Mouse (Mus musculus): ENCODE results near the gene Nrg4. TPM values are rescaled to one million over a fixed set of nuclear protein-coding genes. Genes with fewer than 3 reads are reported as not detected.
A peak's percentile ranks its signal among the peaks of the same experiment; 100 is the strongest.

Nrg4 gene
- total and polyA plus RNA-seq, 3 experiments: 0.81 to 1.7 (median 1.2) TPM

DNA sequence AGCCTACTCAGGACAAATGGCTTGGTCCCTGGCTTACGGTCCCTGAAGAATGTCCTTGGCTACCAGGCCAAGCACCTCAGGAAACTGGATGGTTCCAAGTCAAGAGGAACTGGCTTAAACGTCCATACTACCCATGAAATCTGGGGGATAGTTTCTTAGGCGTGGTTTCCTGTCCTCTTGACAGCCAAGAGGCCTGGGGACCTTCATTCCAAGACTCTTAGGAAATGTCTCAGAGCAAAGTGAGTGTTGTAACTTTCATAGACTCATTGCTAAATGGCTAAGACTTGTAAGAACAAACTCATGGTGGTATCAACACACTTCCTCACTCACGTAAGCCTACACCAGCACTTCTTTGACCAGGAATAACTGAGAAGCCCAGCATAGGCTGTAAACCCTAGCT, 71.0 kb downstream of the Nrg4 start:
- dilution Hi-C loops (cut with MboI; ENCODE audit: extremely low pct_ligation_motif_present, extremely low pct_unique_long_range_greater_than_20kb, low sequenced_read_pairs): no loop called here
- Histone ChIP-seq H3K4me3 (replicated peaks in 1 of 3; ENCODE audit: low read depth in 2 of 3, low read length in 2 of 3, poor library complexity in 1 of 3) (no peak overlapping the region), H3K27me3 (replicated peaks) (no peaks in the 10 kb centered on the region), H3K79me2 (replicated peaks; ENCODE audit: control insufficient read depth, extremely low read depth, insufficient read depth, poor library complexity, severe bottlenecking) (no peaks in the 10 kb centered on the region), H3K9ac (ENCODE audit: insufficient read depth, low read depth) (no peak overlapping the region), H3K9me3 (replicated peaks; ENCODE audit: low read length) (no peaks in the 10 kb centered on the region), H3K4me2 (ENCODE audit: insufficient read depth, low read depth, poor library complexity, severe bottlenecking) (no peak overlapping the region), H3K4me1 (ENCODE audit: control insufficient read depth in 1 of 2, insufficient read depth in 2 of 2) (peaks cover 3 to 13% of the 10 kb centered on the region in 2 experiments; a peak in 3 of 4 replicates), H3K36me3 (replicated peaks in 1 of 2; ENCODE audit: control insufficient read depth in 1 of 2, insufficient read depth in 1 of 2, low read length in 1 of 2) (no peaks in the 10 kb centered on the region), H3K27ac (ENCODE audit: insufficient read depth, low read depth) (no peak overlapping the region)
- DNase-seq (ENCODE audit: extremely low read depth): no peak
- no peak for TF ChIP-seq MXI1 (IDR thresholded peaks at IDR 0.05; ENCODE audit: low read depth, low read length)
- in situ Hi-C loops (cut with MboI; ENCODE audit: low pct_ligation_motif_present, low pct_unique_long_range_greater_than_20kb, low sequenced_read_pairs): no loop called here

DNA sequence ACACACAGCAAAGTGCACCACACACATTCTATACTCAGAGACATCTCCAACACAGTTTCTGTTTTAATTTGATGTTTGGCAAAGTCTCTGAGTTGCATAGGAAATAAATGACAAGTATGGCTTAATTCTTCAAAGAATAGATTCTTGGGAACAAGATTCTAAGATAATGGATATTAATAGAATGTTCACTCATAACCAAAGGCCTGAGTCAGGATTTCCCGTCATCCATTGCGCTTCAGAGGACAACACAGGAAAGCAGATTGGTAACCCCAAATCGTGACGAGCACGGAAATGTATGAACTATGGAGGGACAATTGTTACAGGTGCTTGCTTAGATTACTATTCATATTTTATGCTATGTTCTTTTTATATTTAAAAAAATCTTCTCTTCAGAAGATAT, 71.6 kb downstream of the Nrg4 start:
- dilution Hi-C loops (cut with MboI; ENCODE audit: extremely low pct_ligation_motif_present, extremely low pct_unique_long_range_greater_than_20kb, low sequenced_read_pairs) (no loop called here), in situ Hi-C loops (cut with MboI; ENCODE audit: low pct_ligation_motif_present, low pct_unique_long_range_greater_than_20kb, low sequenced_read_pairs) (no loop called here)
- peak; percentile 56; the same call in 1 of the 2 replicates for TF ChIP-seq MEF2A (IDR thresholded peaks at IDR 0.05; ENCODE audit: borderline replicate concordance, low read depth, low read length)
- TF ChIP-seq ZKSCAN1 (IDR thresholded peaks at IDR 0.05; ENCODE audit: borderline replicate concordance, low read depth, low read length): no peak
- peak; percentile 69; the same call in 1 of the 2 replicates for TF ChIP-seq MAFK (IDR thresholded peaks at IDR 0.05; ENCODE audit: insufficient replicate concordance, low read length)
- Histone ChIP-seq H3K27me3 (replicated peaks) (no peaks in the 10 kb centered on the region), H3K4me3 (replicated peaks in 1 of 3; ENCODE audit: low read depth in 2 of 3, low read length in 2 of 3, poor library complexity in 1 of 3) (no peak overlapping the region), H3K9ac (ENCODE audit: insufficient read depth, low read depth) (no peak overlapping the region), H3K4me2 (ENCODE audit: insufficient read depth, low read depth, poor library complexity, severe bottlenecking) (no peak overlapping the region), H3K4me1 (ENCODE audit: control insufficient read depth in 1 of 2, insufficient read depth in 2 of 2) (peaks cover 3 to 13% of the 10 kb centered on the region in 2 experiments; a peak in 3 of 4 replicates), H3K36me3 (replicated peaks in 1 of 2; ENCODE audit: control insufficient read depth in 1 of 2, insufficient read depth in 1 of 2, low read length in 1 of 2) (no peaks in the 10 kb centered on the region), H3K9me3 (replicated peaks; ENCODE audit: low read length) (no peaks in the 10 kb centered on the region), H3K79me2 (replicated peaks; ENCODE audit: control insufficient read depth, extremely low read depth, insufficient read depth, poor library complexity, severe bottlenecking) (no peaks in the 10 kb centered on the region), H3K27ac (ENCODE audit: insufficient read depth, low read depth) (no peak overlapping the region)
- no peak for DNase-seq (ENCODE audit: extremely low read depth)

DNA sequence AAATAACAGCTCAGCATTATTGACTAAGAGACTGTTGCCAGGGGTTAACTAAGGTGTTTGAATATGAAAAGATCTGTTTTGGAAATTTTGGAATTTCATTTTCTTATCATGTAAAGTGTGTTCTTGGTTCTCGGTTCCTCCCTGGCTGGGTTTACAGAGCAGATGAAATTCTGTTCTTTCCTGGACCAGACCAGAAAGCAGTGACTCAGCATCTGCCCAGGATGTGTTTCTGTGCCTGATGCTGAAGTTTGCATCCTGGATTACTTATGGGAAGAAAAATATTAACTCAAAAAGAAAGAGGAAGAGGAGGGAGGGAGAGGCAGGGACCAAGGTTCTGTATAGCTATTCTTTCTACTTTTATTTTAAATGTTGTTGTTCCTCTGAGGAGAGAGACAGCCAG, 72.8 kb downstream of the Nrg4 start:
- no peaks in the 10 kb centered on the region for H3K9me3 ChIP-seq (replicated peaks; ENCODE audit: low read length)
- no peak overlapping the region for H3K27ac ChIP-seq (ENCODE audit: insufficient read depth, low read depth)
- no peak overlapping the region for H3K4me2 ChIP-seq (ENCODE audit: insufficient read depth, low read depth, poor library complexity, severe bottlenecking)
- no peak overlapping the region for H3K4me3 ChIP-seq (replicated peaks in 1 of 3; ENCODE audit: low read depth in 2 of 3, low read length in 2 of 3, poor library complexity in 1 of 3)
- in situ Hi-C loops (cut with MboI; ENCODE audit: low pct_ligation_motif_present, low pct_unique_long_range_greater_than_20kb, low sequenced_read_pairs): no loop called here
- TF ChIP-seq UBTF (IDR thresholded peaks at IDR 0.05; ENCODE audit: low read depth, low read length) (no peak), MAFK (IDR thresholded peaks at IDR 0.05; ENCODE audit: insufficient replicate concordance, low read length) (no peak), CHD2 (IDR thresholded peaks at IDR 0.05; ENCODE audit: low read length) (no peak), IRF4 (IDR thresholded peaks at IDR 0.05; ENCODE audit: low read depth, low read length) (no peak), NELFE (IDR thresholded peaks at IDR 0.05; ENCODE audit: low read depth, low read length) (no peak), MXI1 (IDR thresholded peaks at IDR 0.05; ENCODE audit: low read depth, low read length) (no peak), KAT2A (IDR thresholded peaks at IDR 0.05; ENCODE audit: insufficient replicate concordance, low read length) (no peak), USF2 (conservative IDR thresholded peaks at IDR 0.05; ENCODE audit: low read depth, low read length) (no peak), ETS1 (conservative IDR thresholded peaks at IDR 0.05; ENCODE audit: low read depth, low read length) (no peak), BHLHE40 (IDR thresholded peaks at IDR 0.05; ENCODE audit: low read depth, low read length) (no peak), MEF2A (IDR thresholded peaks at IDR 0.05; ENCODE audit: borderline replicate concordance, low read depth, low read length) (no peak), ZC3H11A (IDR thresholded peaks at IDR 0.05; ENCODE audit: low read depth, low read length) (no peak), ZNF384 (IDR thresholded peaks at IDR 0.05; ENCODE audit: low read depth, low read length) (no peak), EP300 (IDR thresholded peaks at IDR 0.05; ENCODE audit: low read length) (no peak), HCFC1 (IDR thresholded peaks at IDR 0.05; ENCODE audit: low read depth, low read length) (no peak), GABPA (IDR thresholded peaks at IDR 0.05; ENCODE audit: insufficient replicate concordance, low read depth, low read length) (no peak), PAX5 (IDR thresholded peaks at IDR 0.05; ENCODE audit: low read length) (no peak), RCOR1 (conservative IDR thresholded peaks at IDR 0.05; ENCODE audit: low read depth, low read length) (no peak)
- H3K79me2 ChIP-seq (replicated peaks; ENCODE audit: control insufficient read depth, extremely low read depth, insufficient read depth, poor library complexity, severe bottlenecking): no peaks in the 10 kb centered on the region
- DNase-seq (ENCODE audit: extremely low read depth): no peak
- dilution Hi-C loops (cut with MboI; ENCODE audit: extremely low pct_ligation_motif_present, extremely low pct_unique_long_range_greater_than_20kb, low sequenced_read_pairs): no loop called here
- H3K36me3 ChIP-seq (replicated peaks in 1 of 2; ENCODE audit: control insufficient read depth in 1 of 2, insufficient read depth in 1 of 2, low read length in 1 of 2): no peaks in the 10 kb centered on the region
- H3K9ac ChIP-seq (ENCODE audit: insufficient read depth, low read depth): no peak overlapping the region
- peaks cover 3 to 13% of the 10 kb centered on the region in 2 experiments; a peak in 3 of 4 replicates for H3K4me1 ChIP-seq (ENCODE audit: control insufficient read depth in 1 of 2, insufficient read depth in 2 of 2)
- no peaks in the 10 kb centered on the region for H3K27me3 ChIP-seq (replicated peaks)
